Mouse (Mus musculus) cortical plate, adult 2 months (tissue): ENCODE measurements around the gene Ppy. TPM values are rescaled to one million over a fixed set of nuclear protein-coding genes. Genes with fewer than 3 reads are reported as not detected.

Experiments
- H3K27ac ChIP-seq: fragments of 200-500 bp; 2 replicates; pipeline ENCODE4 v1.5.1; 2012; ENCODE audit warnings: low read length, control low read depth, inconsistent platforms; ENCODE audit not compliant: insufficient read depth
- H3K4me1 ChIP-seq: fragments of 200-500 bp; 2 replicates; pipeline ENCODE4 v1.6.1; 2011; ENCODE audit warnings: low read length; ENCODE audit not compliant: control insufficient read depth, insufficient read depth
- H3K4me3 ChIP-seq: fragments of 200-500 bp; 2 replicates; pipeline ENCODE4 v1.5.1; 2011; ENCODE audit warnings: mild to moderate bottlenecking, low read length, control low read depth; ENCODE audit not compliant: insufficient read depth
- CTCF ChIP-seq: fragments of 200-500 bp; IDR thresholded peaks from 2 replicates; pipeline ENCODE4 v1.5.1; 2011; ENCODE audit warnings: mild to moderate bottlenecking, control low read depth, low read length; ENCODE audit not compliant: insufficient read depth; ENCODE audit errors: extremely low read depth
- POLR2A ChIP-seq: fragments of 200-500 bp; IDR thresholded peaks from 2 replicates; pipeline ENCODE4 v1.6.1; 2011; ENCODE audit warnings: mild to moderate bottlenecking, low read length, control low read depth; ENCODE audit not compliant: insufficient read depth; ENCODE audit errors: extremely low read depth
- polyA plus RNA-seq: library from polyadenylated mRNA; depleted of rRNA; stranded (reverse); fragments of >200 nt; gene quantifications from 2 replicates; pipeline ENCODE4 v1.2.3, GENCODE M21; 2012; rRNA removed

The Ppy gene
- polyA plus RNA-seq, 1 experiment = not detected

- H3K4me3 ChIP-seq = no peak overlapping the region
- H3K27ac ChIP-seq = no peak overlapping the region
- TF ChIP-seq POLR2A (no peak), CTCF (no peak)
- H3K4me1 ChIP-seq = no peaks in the 10 kb centered on the region
Measured at GRCm38 (mm10) chr11:102051541-102051940, 49.6 kb downstream of the Ppy start.

Other genes with a start within 250 kb of the Ppy start
- gene Meox1, start 206.9 kb downstream of the Ppy start, polyA plus RNA-seq = 0.29 and 0.51 TPM in 2 replicates
- gene Sost, start 134.3 kb downstream of the Ppy start, polyA plus RNA-seq = 0.09 and 0.10 TPM in 2 replicates
- not detected in 2 replicates for gene Cfap97d1, start 117.0 kb downstream of the Ppy start, polyA plus RNA-seq
- 162 and 171 TPM in 2 replicates for gene Dusp3, start 114.3 kb downstream of the Ppy start, polyA plus RNA-seq
- gene Mpp3, start 72.9 kb downstream of the Ppy start, polyA plus RNA-seq = 57.9 and 60.4 TPM in 2 replicates
- gene Cd300lg, start 59.8 kb downstream of the Ppy start, polyA plus RNA-seq = 0.15 and 0.19 TPM in 2 replicates
- 128 and 133 TPM in 2 replicates for gene Mpp2, start 12.8 kb downstream of the Ppy start, polyA plus RNA-seq
- gene Pyy, start 6.5 kb upstream of the Ppy start, polyA plus RNA-seq = not detected in 2 replicates
- 0.04 and 0.08 TPM in 2 replicates for gene Nags, start 44.2 kb upstream of the Ppy start, polyA plus RNA-seq
- gene Tmem101, start 55.1 kb upstream of the Ppy start, polyA plus RNA-seq = 28.4 and 31.4 TPM in 2 replicates
- gene Lsm12, start 84.0 kb upstream of the Ppy start, polyA plus RNA-seq = 33.2 and 34.4 TPM in 2 replicates
- 97.1 TPM in 2 replicates for gene G6pc3, start 88.3 kb upstream of the Ppy start, polyA plus RNA-seq
- 191 and 237 TPM in 2 replicates for gene Hdac5, start 128.8 kb upstream of the Ppy start, polyA plus RNA-seq
- gene BC030867, start 147.6 kb upstream of the Ppy start, polyA plus RNA-seq = 1.3 and 1.4 TPM in 2 replicates
- 1.9 and 2.2 TPM in 2 replicates for gene Asb16, start 167.4 kb upstream of the Ppy start, polyA plus RNA-seq
- gene Tmub2, start 183.6 kb upstream of the Ppy start, polyA plus RNA-seq = 95.3 and 97.0 TPM in 2 replicates
- 171 and 180 TPM in 2 replicates for gene Atxn7l3, start 195.3 kb upstream of the Ppy start, polyA plus RNA-seq
- gene Ubtf, start 218.4 kb upstream of the Ppy start, polyA plus RNA-seq = 84.1 and 86.8 TPM in 2 replicates